Mouse (Mus musculus) liver, adult 2 months (tissue): ENCODE results near the gene 6330403K07Rik.

ENCODE experiments used
- CTCF ChIP-seq: fragments of 200-500 bp; IDR thresholded peaks from 2 replicates; pipeline ENCODE4 v1.5.1; 2011; ENCODE audit warnings: low read depth, low read length, control low read depth
- POLR2A ChIP-seq: fragments of 200-500 bp; IDR thresholded peaks from 2 replicates; pipeline ENCODE4 v1.6.1; 2011; ENCODE audit warnings: low read length, control low read depth; ENCODE audit not compliant: insufficient read depth; ENCODE audit errors: extremely low read depth

DNA sequence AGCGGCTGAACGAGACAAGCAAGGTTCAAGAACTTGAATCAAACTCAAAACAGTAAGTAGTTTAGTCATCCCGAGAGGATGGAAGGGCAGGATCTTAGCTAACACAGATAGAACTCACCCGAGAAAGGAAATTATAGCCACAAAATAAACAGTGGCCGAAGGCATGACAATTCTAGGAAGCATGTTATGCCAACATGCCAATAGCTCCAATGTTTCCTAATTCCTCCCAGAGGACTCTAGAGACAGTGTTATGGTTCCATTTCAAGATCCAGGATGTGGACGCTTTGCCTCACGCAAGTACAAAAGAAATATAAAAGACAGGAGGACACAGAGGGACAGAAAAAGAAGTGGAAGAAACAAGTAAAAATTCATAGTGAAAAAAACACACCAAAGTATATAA lies 25.5 kb downstream of the 6330403K07Rik start:
- no peak for TF ChIP-seq CTCF
- no peak for TF ChIP-seq POLR2A
